Mouse (Mus musculus): ENCODE data around the gene Fbxl12. TPM values are rescaled to one million over a fixed set of nuclear protein-coding genes. Genes with fewer than 3 reads are reported as not detected.
A peak's percentile ranks its signal among the peaks of the same experiment; 100 is the strongest.
"Not testable (repeated sequence)": the region's sequence is repeated elsewhere in the genome, so short reads cannot be mapped to it uniquely, and the experiment has no call there.

The Fbxl12 gene
- polyA plus RNA-seq, 1 experiment from 2014 or later = 15.4 TPM

DNA sequence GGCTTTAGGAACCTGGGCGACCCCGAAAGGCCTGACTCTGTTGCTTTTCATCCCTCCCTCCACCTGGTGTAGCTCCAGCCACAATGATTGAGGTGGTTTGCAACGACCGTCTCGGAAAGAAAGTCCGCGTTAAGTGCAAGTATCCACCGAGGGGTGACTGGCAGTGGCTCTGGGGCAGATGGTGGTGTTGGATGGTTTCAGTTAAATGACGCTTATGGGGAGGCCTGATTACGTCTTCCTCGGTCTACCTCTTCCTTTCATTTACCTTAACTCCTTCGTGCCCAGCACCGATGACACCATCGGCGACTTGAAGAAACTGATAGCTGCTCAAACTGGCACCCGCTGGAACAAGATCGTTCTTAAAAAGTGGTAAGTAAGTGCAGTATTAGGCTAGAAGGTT, 554 bp upstream of the Fbxl12 start:
- H3K36me3 ChIP-seq (ENCODE audit: poor library complexity, severe bottlenecking) = peaks cover 39% of the 10 kb centered on the region
- peak overlapping the region; percentile 100 for H3K4me2 ChIP-seq
- peak overlapping the region; percentile 85 for H3K27ac ChIP-seq
- peak overlapping the region; percentile 84 for H3K9ac ChIP-seq
- H3K27me3 ChIP-seq = no peaks in the 10 kb centered on the region
- peak overlapping the region; percentile 95 for H3K4me3 ChIP-seq
- peaks cover 42% of the 10 kb centered on the region for H3K4me1 ChIP-seq
- WGBS = 4% methylated on average over 17 of the region's 17 CpGs
- H3K9me3 ChIP-seq (replicated peaks) = no peaks in the 10 kb centered on the region
- ATAC-seq = no peak

DNA sequence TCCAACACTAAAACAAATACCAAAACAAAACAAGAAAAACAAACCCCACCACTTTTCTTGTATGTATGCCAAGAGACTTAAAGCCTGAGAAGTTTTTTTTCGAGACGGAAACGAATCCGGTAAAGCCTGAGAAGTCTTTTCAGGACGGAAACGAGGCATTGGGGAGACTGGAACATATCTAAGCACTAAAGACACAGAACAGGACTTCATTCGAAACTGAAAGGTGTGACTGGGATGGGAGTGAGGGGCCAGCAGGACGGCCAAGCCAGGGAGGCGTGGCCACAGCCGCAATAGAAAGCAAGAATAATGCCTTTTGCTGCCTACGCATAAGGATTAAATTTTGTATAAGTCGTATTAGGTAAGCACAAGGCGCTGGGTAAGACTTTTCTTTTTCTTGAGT, 786 bp downstream of the Fbxl12 start:
- H3K27me3 ChIP-seq = no peaks in the 10 kb centered on the region
- peak overlapping the region; percentile 95 for H3K4me3 ChIP-seq
- ATAC-seq = no peak
- peaks cover 42% of the 10 kb centered on the region for H3K4me1 ChIP-seq
- peak overlapping the region; percentile 82 for H3K27ac ChIP-seq
- H3K36me3 ChIP-seq (ENCODE audit: poor library complexity, severe bottlenecking) = peaks cover 34% of the 10 kb centered on the region
- no peaks in the 10 kb centered on the region for H3K9me3 ChIP-seq (replicated peaks)
- H3K4me2 ChIP-seq = peak overlapping the region; percentile 100
- H3K9ac ChIP-seq = peak overlapping the region; percentile 84
- 10% methylated on average over 13 of the region's 13 CpGs for WGBS

DNA sequence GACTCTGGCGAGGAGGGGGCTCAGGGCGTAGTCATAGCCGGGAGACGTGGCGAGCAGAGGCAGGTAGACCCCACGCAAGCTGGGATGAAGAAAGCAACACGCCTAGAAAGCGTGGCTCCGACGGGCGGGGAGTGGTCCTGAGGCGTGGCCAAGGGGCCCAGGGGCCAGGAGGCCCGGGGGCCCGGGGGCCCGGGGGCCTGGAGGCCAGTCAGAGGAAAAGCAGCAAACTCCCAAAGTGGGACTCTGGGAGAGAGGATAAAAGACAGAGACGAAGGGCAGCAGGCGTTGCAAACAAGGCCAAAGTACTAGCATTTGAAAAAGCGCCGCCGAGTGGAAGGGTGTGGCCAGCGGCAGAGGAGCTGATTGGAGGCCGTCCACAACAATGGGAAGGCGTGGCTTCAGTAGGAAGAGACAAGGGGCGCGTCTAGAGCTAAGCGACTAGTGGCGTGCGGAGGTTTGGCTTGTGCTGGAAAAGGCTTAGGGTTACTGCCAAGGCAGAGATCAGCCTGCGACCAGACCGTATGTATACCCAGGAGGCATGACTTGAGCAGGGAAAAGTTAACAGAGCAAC, 1.6 kb downstream of the Fbxl12 start:
- Histone ChIP-seq H3K9me3 (replicated peaks) (no peaks in the 10 kb centered on the region), H3K27me3 (no peaks in the 10 kb centered on the region), H3K27ac (peak overlapping the region; percentile 82), H3K36me3 (ENCODE audit: poor library complexity, severe bottlenecking) (peaks cover 34% of the 10 kb centered on the region), H3K4me1 (peaks cover 42% of the 10 kb centered on the region), H3K9ac (peak overlapping the region; percentile 84), H3K4me2 (peak overlapping the region; percentile 100), H3K4me3 (peak overlapping the region; percentile 95)
- peak; percentile 82 for ATAC-seq
- WGBS = under 1% methylated on average over 30 of the region's 30 CpGs

DNA sequence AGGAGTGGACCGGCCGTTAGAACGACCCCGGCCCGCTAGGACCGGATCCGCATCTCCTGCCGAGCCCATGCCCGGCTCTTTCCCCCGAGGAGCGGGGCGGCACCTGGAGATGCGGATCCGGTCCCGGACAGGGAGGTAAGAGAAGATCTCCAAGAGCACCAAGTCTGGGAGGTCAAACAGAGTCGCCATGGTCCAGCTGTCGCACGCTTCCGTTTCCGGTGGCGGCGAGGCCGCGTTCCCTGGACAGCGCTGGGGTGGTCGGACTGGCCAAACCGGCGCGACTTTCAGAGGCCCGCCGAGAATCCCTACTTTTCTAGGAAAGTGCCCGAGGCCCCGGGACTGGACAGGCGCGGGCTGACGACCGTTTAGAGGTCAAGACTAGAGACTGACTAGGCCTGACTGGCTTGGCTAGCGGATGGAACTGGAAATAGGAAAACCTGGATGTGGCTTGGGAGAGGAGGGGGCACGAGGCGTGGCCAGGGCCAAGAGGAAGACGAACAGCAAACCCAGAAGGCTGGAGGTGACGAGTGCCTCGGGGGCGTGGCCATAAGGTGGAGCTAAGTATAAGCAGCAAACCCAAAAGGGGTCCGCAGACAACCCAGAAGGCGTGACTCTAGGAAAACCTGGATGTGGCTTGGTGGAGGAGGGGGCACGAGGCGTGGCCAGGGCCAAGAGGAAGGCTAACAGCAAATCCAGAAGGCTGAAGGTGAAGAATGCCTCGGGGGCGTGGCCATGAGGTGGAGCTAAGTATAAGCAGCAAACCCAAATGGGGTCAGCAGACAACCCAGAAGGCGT, 2.3 kb downstream of the Fbxl12 start, which contains the start of gene Ubl5:
Gene Ubl5 (plus strand): TSS at position 778 of the 795 bp plus-strand sequence.
- Histone ChIP-seq H3K36me3 (ENCODE audit: poor library complexity, severe bottlenecking) (peaks cover 32% of the 10 kb centered on the region), H3K4me2 (peak within 1 kb of the TSS; percentile 100), H3K4me1 (peaks cover 42% of the 10 kb centered on the region), H3K9ac (peak within 1 kb of the TSS; percentile 84), H3K4me3 (peak within 1 kb of the TSS; percentile 95), H3K27ac (peak within 1 kb of the TSS; percentile 82), H3K9me3 (replicated peaks) (no peaks in the 10 kb centered on the region), H3K27me3 (no peaks in the 10 kb centered on the region)
- under 1% methylated on average over 51 of the region's 51 CpGs for WGBS
- ATAC-seq = peak; percentile 89

DNA sequence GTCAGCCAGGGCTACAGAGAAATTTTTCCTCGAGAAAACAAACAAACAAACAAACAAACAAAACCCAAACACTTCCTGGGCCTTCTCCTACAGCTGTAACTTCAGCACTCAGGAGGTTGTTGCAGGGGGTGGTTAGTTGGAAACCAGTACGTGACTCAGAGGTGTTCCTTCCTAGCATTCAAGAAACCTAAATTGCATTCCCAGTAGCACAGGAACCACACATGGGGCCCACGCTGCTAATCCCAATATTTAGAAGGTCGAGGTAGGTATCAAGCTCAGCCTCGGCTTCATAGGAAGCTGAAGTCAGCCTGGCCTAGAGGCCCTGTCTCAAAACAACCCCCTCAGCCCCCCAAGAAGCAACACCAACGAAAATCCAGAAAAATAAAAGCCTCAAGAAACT, 3.1 kb downstream of the Fbxl12 start:
- H3K9ac ChIP-seq = peak overlapping the region; percentile 84
- no peaks in the 10 kb centered on the region for H3K9me3 ChIP-seq (replicated peaks)
- no peak overlapping the region for H3K27ac ChIP-seq
- H3K4me1 ChIP-seq = peaks cover 42% of the 10 kb centered on the region
- peak overlapping the region; percentile 95 for H3K4me3 ChIP-seq
- ATAC-seq = no peak
- H3K36me3 ChIP-seq (ENCODE audit: poor library complexity, severe bottlenecking) = peaks cover 27% of the 10 kb centered on the region
- WGBS = 34% methylated on average over 6 of the region's 6 CpGs
- H3K27me3 ChIP-seq = no peaks in the 10 kb centered on the region
- peak overlapping the region; percentile 100 for H3K4me2 ChIP-seq

DNA sequence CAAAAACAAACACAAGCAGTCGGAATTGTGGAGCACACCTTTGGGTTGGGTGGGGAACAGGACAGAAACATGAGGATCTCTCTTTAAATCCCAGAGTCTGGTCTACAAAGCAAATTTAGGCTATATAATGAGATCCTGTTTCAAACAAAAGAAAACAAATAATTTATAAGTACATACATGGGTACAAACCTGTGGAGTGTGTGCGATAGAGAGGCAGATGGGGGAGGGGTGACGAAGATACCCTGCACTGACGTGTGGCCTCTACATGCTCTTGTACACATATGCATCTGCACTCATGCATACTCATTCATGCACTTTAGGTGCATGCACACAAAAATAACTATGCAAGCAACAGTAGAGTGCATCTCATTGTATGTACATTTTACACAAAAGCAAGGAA, 5.1 kb downstream of the Fbxl12 start:
- Histone ChIP-seq H3K9me3 (replicated peaks) (no peaks in the 10 kb centered on the region), H3K27me3 (no peaks in the 10 kb centered on the region), H3K4me3 (no peak overlapping the region), H3K4me2 (no peak overlapping the region), H3K4me1 (peaks cover 29% of the 10 kb centered on the region), H3K9ac (no peak overlapping the region), H3K27ac (no peak overlapping the region), H3K36me3 (ENCODE audit: poor library complexity, severe bottlenecking) (peaks cover 25% of the 10 kb centered on the region)
- no peak for ATAC-seq
- WGBS = 93% methylated on average over 4 of the region's 4 CpGs

DNA sequence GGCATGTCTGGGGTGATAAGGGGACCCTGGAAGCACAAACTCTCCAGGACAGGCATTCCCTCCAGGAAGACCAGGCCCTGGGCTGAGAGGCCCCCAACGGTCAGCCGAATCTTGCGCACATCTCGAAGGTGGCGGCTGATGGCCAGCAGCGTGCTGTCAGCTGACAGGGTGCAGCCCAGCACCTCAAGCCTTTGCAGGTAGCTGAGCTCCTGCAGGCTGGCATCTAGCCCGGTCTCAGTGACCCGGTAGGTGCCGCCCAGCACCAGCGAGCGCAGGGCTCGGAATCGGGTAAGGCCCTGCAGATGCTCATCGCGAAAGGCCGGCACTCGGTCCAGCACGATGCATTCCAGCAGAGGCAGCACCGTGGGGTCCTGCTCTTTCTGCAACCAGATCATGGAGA, 6.0 kb downstream of the Fbxl12 start:
- H3K9me3 ChIP-seq (replicated peaks) = no peaks in the 10 kb centered on the region
- no peak overlapping the region for H3K4me3 ChIP-seq
- peaks cover 25% of the 10 kb centered on the region for H3K36me3 ChIP-seq (ENCODE audit: poor library complexity, severe bottlenecking)
- no peak overlapping the region for H3K27ac ChIP-seq
- WGBS = 98% methylated on average over 19 of the region's 19 CpGs
- H3K27me3 ChIP-seq = no peaks in the 10 kb centered on the region
- H3K9ac ChIP-seq = no peak overlapping the region
- ATAC-seq = no peak
- no peak overlapping the region for H3K4me2 ChIP-seq
- peaks cover 24% of the 10 kb centered on the region for H3K4me1 ChIP-seq

DNA sequence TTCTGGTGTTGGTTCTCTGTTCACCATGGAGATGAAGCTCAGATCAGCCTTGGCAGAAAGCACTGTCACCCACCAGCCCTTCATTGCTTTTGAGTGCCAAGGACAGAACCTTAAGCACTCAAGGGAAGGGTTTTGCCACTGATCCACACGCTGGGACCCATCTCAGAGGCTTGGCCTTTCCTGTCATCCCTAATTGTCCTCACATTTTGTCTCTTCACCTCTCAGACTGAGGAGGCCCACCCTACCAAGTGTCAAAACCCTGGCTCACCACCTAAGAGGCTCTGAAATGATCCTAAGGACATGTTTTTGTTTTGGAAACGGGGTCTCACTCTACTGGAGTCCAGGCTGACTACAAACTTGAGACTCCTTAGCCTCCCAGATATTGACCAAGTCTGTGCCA, 7.8 kb downstream of the Fbxl12 start:
- H3K4me2 ChIP-seq = no peak overlapping the region
- no peaks in the 10 kb centered on the region for H3K27me3 ChIP-seq
- H3K36me3 ChIP-seq (ENCODE audit: poor library complexity, severe bottlenecking) = peaks cover 25% of the 10 kb centered on the region
- H3K4me3 ChIP-seq = no peak overlapping the region
- H3K4me1 ChIP-seq = peaks cover 13% of the 10 kb centered on the region
- no peaks in the 10 kb centered on the region for H3K9me3 ChIP-seq (replicated peaks)
- H3K27ac ChIP-seq = no peak overlapping the region
- H3K9ac ChIP-seq = no peak overlapping the region
- WGBS = 86% methylated on average over 2 of the region's 2 CpGs
- ATAC-seq = no peak

DNA sequence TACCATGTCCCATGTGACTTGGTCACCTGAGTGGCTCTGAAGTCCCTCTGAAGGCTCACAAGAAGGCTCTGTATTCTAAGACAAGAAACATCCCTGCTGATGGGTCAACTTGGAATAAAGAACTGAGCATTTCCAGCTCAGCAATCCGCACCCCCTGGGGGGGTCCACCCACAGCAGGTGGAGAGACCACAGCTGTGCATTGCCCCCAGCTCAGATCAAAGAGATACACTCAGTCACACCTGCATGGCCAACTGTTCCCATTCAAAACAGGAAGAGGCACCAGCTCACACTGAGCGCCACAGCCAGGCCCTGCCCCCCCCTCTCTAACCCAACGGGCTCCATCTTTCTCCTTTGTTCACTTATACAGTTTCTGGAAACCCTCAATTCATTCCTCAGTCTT, 8.3 kb downstream of the Fbxl12 start:
- no peak overlapping the region for H3K9ac ChIP-seq
- peak; percentile 6; the same call in 1 of the 2 replicates for ATAC-seq
- H3K4me2 ChIP-seq = no peak overlapping the region
- WGBS = 80% methylated on average over 3 of the region's 3 CpGs
- H3K9me3 ChIP-seq (replicated peaks) = no peaks in the 10 kb centered on the region
- H3K27me3 ChIP-seq = no peaks in the 10 kb centered on the region
- H3K27ac ChIP-seq = no peak overlapping the region
- H3K36me3 ChIP-seq (ENCODE audit: poor library complexity, severe bottlenecking) = peaks cover 25% of the 10 kb centered on the region
- H3K4me1 ChIP-seq = peaks cover 7% of the 10 kb centered on the region
- H3K4me3 ChIP-seq = no peak overlapping the region

DNA sequence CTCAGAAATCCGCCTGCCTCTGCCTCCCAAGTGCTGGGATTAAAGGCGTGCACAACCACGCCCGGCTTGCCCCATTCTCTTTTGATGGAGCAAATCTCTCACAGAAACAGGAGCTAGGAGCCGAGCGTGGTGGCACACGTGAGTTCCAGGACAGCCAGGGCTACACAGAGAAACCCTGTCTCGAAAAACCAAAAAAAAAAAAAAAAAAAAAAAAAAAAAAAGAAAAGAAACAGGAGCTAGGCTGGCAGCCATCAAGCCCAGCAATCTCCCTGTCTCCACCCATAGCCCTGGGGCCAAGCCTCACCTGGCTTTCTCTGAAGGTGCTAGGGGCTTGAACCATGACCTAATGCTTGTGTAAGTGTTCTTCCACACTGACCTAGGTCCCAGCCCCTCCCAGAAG, 8.9 kb downstream of the Fbxl12 start:
- H3K4me1 ChIP-seq; H3K4me2 ChIP-seq; H3K4me3 ChIP-seq; H3K27me3 ChIP-seq; H3K9me3 ChIP-seq (replicated peaks); ATAC-seq; H3K27ac ChIP-seq; H3K9ac ChIP-seq: not testable (repeated sequence)
- peaks cover 25% of the 10 kb centered on the region for H3K36me3 ChIP-seq (ENCODE audit: poor library complexity, severe bottlenecking)
- 91% methylated on average over 8 of the region's 8 CpGs for WGBS

DNA sequence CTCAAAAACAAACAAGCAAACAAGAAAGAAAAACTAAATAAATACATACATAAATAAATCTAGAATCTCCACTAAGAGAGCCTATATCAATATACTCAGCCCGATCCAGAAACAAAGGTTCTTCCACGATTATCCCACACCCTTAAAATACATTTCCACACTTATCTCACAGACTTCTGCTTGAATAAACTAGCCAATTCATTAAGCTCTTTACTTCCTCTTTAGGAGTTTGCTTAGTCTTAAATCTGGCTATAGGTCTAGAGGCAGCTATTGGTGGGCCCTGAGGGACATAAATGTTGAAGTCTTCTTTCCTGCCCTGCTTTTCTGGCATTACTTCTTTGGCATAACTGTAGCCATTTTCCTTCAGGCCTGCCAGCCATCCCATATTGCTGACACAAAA, 13.2 kb downstream of the Fbxl12 start:
- Histone ChIP-seq H3K4me3 (no peak overlapping the region), H3K4me2 (no peak overlapping the region), H3K36me3 (ENCODE audit: poor library complexity, severe bottlenecking) (peaks cover 4% of the 10 kb centered on the region; the same call in 1 of the 2 replicates), H3K9me3 (replicated peaks) (no peaks in the 10 kb centered on the region), H3K27me3 (no peaks in the 10 kb centered on the region), H3K27ac (no peak overlapping the region), H3K9ac (no peak overlapping the region), H3K4me1 (no peaks in the 10 kb centered on the region)
- ATAC-seq = no peak
- WGBS = 99% methylated on average over 2 of the region's 2 CpGs

DNA sequence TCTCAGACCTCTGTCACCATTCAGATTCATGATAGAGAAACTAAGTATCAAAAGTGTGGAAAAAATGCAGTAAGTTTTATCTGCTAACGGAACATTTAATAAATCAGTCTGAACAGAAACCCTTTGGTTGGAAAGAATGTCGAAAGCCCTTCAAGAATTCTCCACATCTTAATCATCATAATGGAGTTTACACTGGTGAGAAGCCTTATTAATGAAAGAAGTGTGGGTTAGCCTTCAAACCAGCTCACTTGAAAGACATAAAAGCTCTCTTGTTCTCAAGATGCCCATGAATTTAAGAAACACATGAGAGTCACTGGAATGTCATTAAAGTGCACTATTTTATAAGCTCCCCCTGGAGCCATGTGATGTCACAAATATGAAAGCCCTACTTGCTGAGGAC, 27.9 kb downstream of the Fbxl12 start:
- 92% methylated on average over 2 of the region's 2 CpGs for WGBS
- no peaks in the 10 kb centered on the region for H3K4me1 ChIP-seq
- H3K4me3 ChIP-seq = no peak overlapping the region
- H3K27me3 ChIP-seq = no peaks in the 10 kb centered on the region
- no peak overlapping the region for H3K27ac ChIP-seq
- no peaks in the 10 kb centered on the region for H3K9me3 ChIP-seq (replicated peaks)
- H3K4me2 ChIP-seq = no peak overlapping the region
- no peak for ATAC-seq
- no peaks in the 10 kb centered on the region for H3K36me3 ChIP-seq (ENCODE audit: poor library complexity, severe bottlenecking)
- H3K9ac ChIP-seq = no peak overlapping the region

Measured in forebrain, embryonic 13.5 days (tissue).